Mouse (Mus musculus): Measurements from ENCODE around the gene Lce3e. TPM values are rescaled to one million over a fixed set of nuclear protein-coding genes. Genes with fewer than 3 reads are reported as not detected.

Lce3e gene
- polyA plus RNA-seq, 1 experiment from 2014 or later = not detected

DNA sequence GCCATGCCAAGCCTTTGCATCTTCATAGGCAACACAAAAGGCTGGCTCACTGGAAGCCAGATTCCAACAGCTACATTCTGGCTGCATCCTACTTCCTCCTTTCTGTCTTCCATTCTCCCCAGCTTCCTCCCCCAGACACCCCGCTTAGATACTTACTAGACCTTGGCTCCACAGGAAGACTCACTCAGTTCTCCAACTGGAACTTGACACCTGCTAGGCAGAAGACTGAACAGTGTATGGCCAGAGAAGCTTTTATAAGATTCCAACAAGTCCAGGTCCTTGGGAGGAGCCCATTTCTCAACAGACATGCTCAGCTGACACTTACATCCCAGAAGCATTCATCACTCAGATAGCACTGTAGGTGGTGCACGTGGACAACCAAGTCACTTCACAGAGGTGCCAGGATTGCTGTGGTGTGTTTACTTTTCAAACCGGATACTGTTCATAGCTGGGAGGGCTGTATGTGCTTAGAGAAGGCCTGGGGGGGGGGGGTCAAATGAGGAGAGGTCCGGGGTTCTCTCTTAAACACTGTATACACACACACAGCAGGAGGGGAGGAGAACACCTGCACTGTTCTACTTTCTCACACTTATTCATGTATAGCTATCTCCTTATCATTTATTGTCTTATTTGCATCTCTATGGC lies 48.7 kb downstream of the Lce3e start, which contains the start of gene Crct1:
TSS of gene Crct1 (minus strand) at position 228 of the 645 bp plus-strand sequence.
- Histone ChIP-seq H3K36me3 (replicated peaks) (no peaks in the 10 kb centered on the region), H3K27ac (replicated peaks) (peak within 1 kb of the TSS; percentile 81), H3K4me3 (peak within 1 kb of the TSS; percentile 62), H3K4me1 (peaks cover 11% of the 10 kb centered on the region), H3K27me3 (replicated peaks; ENCODE audit: low read depth, poor library complexity, severe bottlenecking) (peaks cover 19% of the 10 kb centered on the region), H3K9me3 (no peaks in the 10 kb centered on the region)
- no peak for DNase-seq (ENCODE audit: low spot score)
- WGBS = 53% methylated on average over 4 of the region's 4 CpGs

Other genes with a start within 250 kb of the Lce3e start
- gene Lce1f, start 246.7 kb upstream of the Lce3e start, polyA plus RNA-seq (2016; fragmentation: Nextera tagmentation; extraction: Ambion mirVana) = not detected in 2 replicates
- not detected in 2 replicates for gene Gm38119, start 228.0 kb upstream of the Lce3e start, polyA plus RNA-seq (2016; fragmentation: Nextera tagmentation; extraction: Ambion mirVana)
- gene Lce1g, start 214.7 kb upstream of the Lce3e start, polyA plus RNA-seq (2016; fragmentation: Nextera tagmentation; extraction: Ambion mirVana) = not detected in 2 replicates
- not detected in 2 replicates for gene Lce1h, start 202.0 kb upstream of the Lce3e start, polyA plus RNA-seq (2016; fragmentation: Nextera tagmentation; extraction: Ambion mirVana)
- not detected in 2 replicates for gene Lce1i, start 188.2 kb upstream of the Lce3e start, polyA plus RNA-seq (2016; fragmentation: Nextera tagmentation; extraction: Ambion mirVana)
- gene Lce1j, start 176.5 kb upstream of the Lce3e start, polyA plus RNA-seq (2016; fragmentation: Nextera tagmentation; extraction: Ambion mirVana) = not detected in 2 replicates
- gene Lce1k, start 159.2 kb upstream of the Lce3e start, polyA plus RNA-seq (2016; fragmentation: Nextera tagmentation; extraction: Ambion mirVana) = not detected in 2 replicates
- not detected in 2 replicates for gene Kprp, start 139.8 kb upstream of the Lce3e start, polyA plus RNA-seq (2016; fragmentation: Nextera tagmentation; extraction: Ambion mirVana)
- not detected in 2 replicates for gene Lce1l, start 115.8 kb upstream of the Lce3e start, polyA plus RNA-seq (2016; fragmentation: Nextera tagmentation; extraction: Ambion mirVana)
- not detected in 2 replicates for gene 2310050C09Rik, start 96.8 kb upstream of the Lce3e start, polyA plus RNA-seq (2016; fragmentation: Nextera tagmentation; extraction: Ambion mirVana)
- gene Lce3a, start 40.8 kb upstream of the Lce3e start, polyA plus RNA-seq (2016; fragmentation: Nextera tagmentation; extraction: Ambion mirVana) = not detected in 2 replicates
- gene Lce3b, start 34.1 kb upstream of the Lce3e start, polyA plus RNA-seq (2016; fragmentation: Nextera tagmentation; extraction: Ambion mirVana) = not detected in 2 replicates
- gene Lce3c, start 22.6 kb upstream of the Lce3e start, polyA plus RNA-seq (2016; fragmentation: Nextera tagmentation; extraction: Ambion mirVana) = not detected in 2 replicates
- gene Lce3d, start 9.7 kb upstream of the Lce3e start, polyA plus RNA-seq (2016; fragmentation: Nextera tagmentation; extraction: Ambion mirVana) = not detected in 2 replicates
- not detected in 2 replicates for gene Lce3f, start 25.2 kb downstream of the Lce3e start, polyA plus RNA-seq (2016; fragmentation: Nextera tagmentation; extraction: Ambion mirVana)
- 0.36 TPM in 1 of 2 replicates, not detected in the other for gene Crct1, start 48.6 kb downstream of the Lce3e start, polyA plus RNA-seq (2016; fragmentation: Nextera tagmentation; extraction: Ambion mirVana)
- gene Lce1m, start 52.0 kb downstream of the Lce3e start, polyA plus RNA-seq (2016; fragmentation: Nextera tagmentation; extraction: Ambion mirVana) = not detected in 2 replicates
- gene Gm4858, start 101.8 kb downstream of the Lce3e start, polyA plus RNA-seq (2016; fragmentation: Nextera tagmentation; extraction: Ambion mirVana) = not detected in 2 replicates
- gene Crnn, start 177.7 kb downstream of the Lce3e start, polyA plus RNA-seq (2016; fragmentation: Nextera tagmentation; extraction: Ambion mirVana) = not detected in 2 replicates
- gene Flg2, start 230.2 kb downstream of the Lce3e start, polyA plus RNA-seq (2016; fragmentation: Nextera tagmentation; extraction: Ambion mirVana) = not detected in 2 replicates